Mouse (Mus musculus): Measurements from ENCODE around the gene Acod1. TPM values are rescaled to one million over a fixed set of nuclear protein-coding genes. Genes with fewer than 3 reads are reported as not detected.
A peak's percentile ranks its signal among the peaks of the same experiment; 100 is the strongest.

The Acod1 gene
- polyA plus RNA-seq, 1 experiment from 2014 or later = 0.11 TPM

- 3% methylated on average over 10 of the region's 10 CpGs for WGBS
- no peaks in the 10 kb centered on the region for H3K9me3 ChIP-seq (ENCODE audit: low read length)
- 0 out of 2 replicates have a peak, but pooled peaks cover 7% of the 10 kb centered on the region for H3K4me1 ChIP-seq (ENCODE audit: insufficient read depth, low read depth, low read length)
- H3K27me3 ChIP-seq (replicated peaks; ENCODE audit: insufficient read depth, low read length) = no peaks in the 10 kb centered on the region
- H3K36me3 ChIP-seq (ENCODE audit: insufficient read depth, low read length) = no peaks in the 10 kb centered on the region
- H3K4me2 ChIP-seq (replicated peaks; ENCODE audit: low read depth, low read length) = peak overlapping the region; percentile 82
- TF ChIP-seq CTCF (IDR thresholded peaks at IDR 0.05) = no peak
- TF ChIP-seq EP300 (IDR thresholded peaks at IDR 0.05) = no peak
- ATAC-seq (peak; percentile 23), DNase-seq (ENCODE audit: low spot score) (peak; percentile 79)
- H3K9ac ChIP-seq (replicated peaks; ENCODE audit: low read depth) = peak overlapping the region; percentile 62
- peak overlapping the region; percentile 88 for H3K27ac ChIP-seq (ENCODE audit: low read length)
- H3K4me3 ChIP-seq (ENCODE audit: low read depth, low read length) = peak overlapping the region; percentile 79
Observed at GRCm38 (mm10) chr14:103070790-103071189, 24.0 kb downstream of the Acod1 start.

GRCm38 (mm10) chr14:103071471-103071870 lies 24.7 kb downstream of the Acod1 start:
- 93% methylated on average over 12 of the region's 12 CpGs for WGBS
- 0 out of 2 replicates have a peak, but pooled peaks cover 7% of the 10 kb centered on the region for H3K4me1 ChIP-seq (ENCODE audit: insufficient read depth, low read depth, low read length)

DNA sequence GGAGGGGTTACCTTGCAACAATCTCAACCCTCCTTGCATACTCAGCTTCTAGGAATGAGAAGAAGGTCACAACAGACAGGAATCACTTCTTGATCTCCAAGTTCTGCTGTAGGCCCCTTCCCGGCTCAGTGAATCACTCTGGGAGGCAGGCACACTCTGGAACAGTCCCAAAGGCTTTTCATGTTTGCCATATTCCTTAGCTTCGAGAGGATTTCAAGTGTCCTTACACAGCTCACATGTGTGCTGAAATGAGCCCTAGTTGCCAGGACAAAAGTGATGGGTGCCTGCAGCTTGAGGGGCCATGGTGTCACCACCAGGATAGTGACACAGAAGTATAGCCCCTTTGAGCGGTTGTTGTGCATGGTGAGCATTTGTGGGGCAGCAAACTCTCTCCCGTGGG lies 26.0 kb downstream of the Acod1 start:
- Histone ChIP-seq H3K4me3 (ENCODE audit: low read depth, low read length) (no peak overlapping the region), H3K4me1 (ENCODE audit: insufficient read depth, low read depth, low read length) (0 out of 2 replicates have a peak, but pooled peaks cover 7% of the 10 kb centered on the region), H3K27me3 (replicated peaks; ENCODE audit: insufficient read depth, low read length) (no peaks in the 10 kb centered on the region), H3K9me3 (ENCODE audit: low read length) (no peaks in the 10 kb centered on the region), H3K4me2 (replicated peaks; ENCODE audit: low read depth, low read length) (no peak overlapping the region), H3K36me3 (ENCODE audit: insufficient read depth, low read length) (peaks cover 8% of the 10 kb centered on the region; the same call in 1 of the 2 replicates), H3K27ac (ENCODE audit: low read length) (no peak overlapping the region), H3K9ac (replicated peaks; ENCODE audit: low read depth) (no peak overlapping the region)
- no peak for TF ChIP-seq CTCF (IDR thresholded peaks at IDR 0.05)
- no peak for TF ChIP-seq EP300 (IDR thresholded peaks at IDR 0.05)
- 69% methylated on average over 4 of the region's 4 CpGs for WGBS
- ATAC-seq (no peak), DNase-seq (ENCODE audit: low spot score) (peak; percentile 74)

More at GRCm38 (mm10) chr14:103071471-103071870, 24.7 kb downstream of the Acod1 start:
- DNase-seq (ENCODE audit: low spot score) (no peak), ATAC-seq (no peak)
- Histone ChIP-seq H3K27ac (ENCODE audit: low read length) (no peak overlapping the region), H3K27me3 (replicated peaks; ENCODE audit: insufficient read depth, low read length) (no peaks in the 10 kb centered on the region), H3K36me3 (ENCODE audit: insufficient read depth, low read length) (peaks cover 5% of the 10 kb centered on the region; the same call in 1 of the 2 replicates), H3K4me3 (ENCODE audit: low read depth, low read length) (no peak overlapping the region), H3K4me2 (replicated peaks; ENCODE audit: low read depth, low read length) (no peak overlapping the region; the same call in 1 of the 2 replicates), H3K9me3 (ENCODE audit: low read length) (no peaks in the 10 kb centered on the region), H3K9ac (replicated peaks; ENCODE audit: low read depth) (no peak overlapping the region)
- no peak for TF ChIP-seq CTCF (IDR thresholded peaks at IDR 0.05)
- no peak for TF ChIP-seq EP300 (IDR thresholded peaks at IDR 0.05)

DNA sequence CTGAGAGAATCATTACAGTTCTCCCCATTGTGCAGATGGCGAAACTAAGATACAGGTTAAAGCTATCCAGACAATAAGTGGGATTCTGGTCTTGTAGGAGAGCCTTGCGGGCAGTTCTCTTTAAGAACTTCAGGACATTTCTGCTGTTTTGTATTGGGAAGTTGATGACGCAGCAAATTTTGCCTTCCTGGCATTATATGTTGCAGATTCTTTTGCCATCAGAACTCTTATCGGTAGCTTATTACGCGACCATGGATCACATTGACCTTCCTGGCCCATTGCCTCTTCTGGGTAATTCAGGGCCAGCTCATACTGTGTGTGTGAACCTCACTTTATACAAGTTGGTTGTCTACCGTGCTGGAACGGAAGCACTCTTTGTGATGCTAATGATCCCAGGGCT lies 27.0 kb downstream of the Acod1 start:
- no peak for DNase-seq (ENCODE audit: low spot score)
- TF ChIP-seq CTCF (IDR thresholded peaks at IDR 0.05) (no peak), EP300 (IDR thresholded peaks at IDR 0.05) (no peak)
- H3K4me3 ChIP-seq (ENCODE audit: low read depth, low read length) = no peak overlapping the region
- H3K27me3 ChIP-seq (replicated peaks; ENCODE audit: insufficient read depth, low read length) = no peaks in the 10 kb centered on the region
- no peak overlapping the region for H3K9ac ChIP-seq (replicated peaks; ENCODE audit: low read depth)
- no peak overlapping the region for H3K4me2 ChIP-seq (replicated peaks; ENCODE audit: low read depth, low read length)
- no peak for ATAC-seq
- no peak overlapping the region for H3K27ac ChIP-seq (ENCODE audit: low read length)
- no peaks in the 10 kb centered on the region for H3K9me3 ChIP-seq (ENCODE audit: low read length)
- WGBS = 96% methylated on average over 8 of the region's 8 CpGs
- H3K36me3 ChIP-seq (ENCODE audit: insufficient read depth, low read length) = peaks cover 8% of the 10 kb centered on the region; the same call in 1 of the 2 replicates
- 0 out of 2 replicates have a peak, but pooled peaks cover 7% of the 10 kb centered on the region for H3K4me1 ChIP-seq (ENCODE audit: insufficient read depth, low read depth, low read length)

GRCm38 (mm10) chr14:103075166-103075565 lies 28.4 kb downstream of the Acod1 start:
- Histone ChIP-seq H3K9ac (replicated peaks; ENCODE audit: low read depth) (no peak overlapping the region), H3K9me3 (ENCODE audit: low read length) (no peaks in the 10 kb centered on the region), H3K4me2 (replicated peaks; ENCODE audit: low read depth, low read length) (no peak overlapping the region), H3K27me3 (replicated peaks; ENCODE audit: insufficient read depth, low read length) (no peaks in the 10 kb centered on the region), H3K36me3 (ENCODE audit: insufficient read depth, low read length) (peaks cover 8% of the 10 kb centered on the region; the same call in 1 of the 2 replicates), H3K27ac (ENCODE audit: low read length) (no peak overlapping the region), H3K4me3 (ENCODE audit: low read depth, low read length) (no peak overlapping the region), H3K4me1 (ENCODE audit: insufficient read depth, low read depth, low read length) (0 out of 2 replicates have a peak, but pooled peaks cover 2% of the 10 kb centered on the region)
- DNase-seq (ENCODE audit: low spot score) (no peak), ATAC-seq (no peak)
- WGBS = 86% methylated on average over 7 of the region's 7 CpGs
- TF ChIP-seq EP300 (IDR thresholded peaks at IDR 0.05) = no peak
- TF ChIP-seq CTCF (IDR thresholded peaks at IDR 0.05) = no peak

DNA sequence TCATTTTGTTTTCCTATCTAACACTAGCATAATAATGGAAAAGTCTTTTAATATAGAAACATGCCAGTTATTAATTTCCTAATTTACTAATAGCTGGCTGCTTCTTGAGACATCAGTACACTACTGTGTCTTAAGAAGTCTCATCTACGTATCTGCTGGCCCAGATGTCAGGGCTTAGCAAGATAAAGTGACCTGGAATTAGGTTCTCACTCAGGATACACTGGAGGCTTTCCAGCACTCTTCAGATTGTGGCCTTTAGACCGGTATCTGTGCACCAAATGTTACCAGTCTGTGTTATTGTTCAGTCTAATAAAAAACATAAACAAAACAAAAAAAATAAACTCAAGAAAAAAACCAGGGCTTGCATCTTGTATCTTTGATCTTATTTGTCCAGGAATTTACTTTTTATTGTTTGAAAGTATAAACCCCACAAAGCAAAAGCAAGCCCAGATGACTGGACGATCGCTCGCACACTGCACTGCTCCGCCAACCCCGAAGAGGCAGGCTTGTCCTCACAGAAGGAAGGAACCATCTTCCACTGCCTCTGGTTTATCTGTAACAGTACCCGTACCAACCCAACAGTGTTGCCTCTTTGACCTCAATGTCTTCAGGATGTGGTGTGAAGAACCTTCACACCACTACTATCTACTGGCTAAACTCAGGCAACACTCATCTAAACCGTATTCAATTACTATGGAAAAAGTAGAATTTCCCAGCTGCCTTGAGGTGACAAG lies 30.7 kb downstream of the Acod1 start:
- no peaks in the 10 kb centered on the region for H3K9me3 ChIP-seq (ENCODE audit: low read length)
- no peak overlapping the region for H3K27ac ChIP-seq (ENCODE audit: low read length)
- no peak for ATAC-seq
- no peak overlapping the region for H3K9ac ChIP-seq (replicated peaks; ENCODE audit: low read depth)
- no peaks in the 10 kb centered on the region for H3K27me3 ChIP-seq (replicated peaks; ENCODE audit: insufficient read depth, low read length)
- TF ChIP-seq CTCF (IDR thresholded peaks at IDR 0.05) (no peak), EP300 (IDR thresholded peaks at IDR 0.05) (no peak)
- no peak overlapping the region for H3K4me3 ChIP-seq (ENCODE audit: low read depth, low read length)
- H3K36me3 ChIP-seq (ENCODE audit: insufficient read depth, low read length) = peaks cover 8% of the 10 kb centered on the region; the same call in 1 of the 2 replicates
- DNase-seq (ENCODE audit: low spot score) = no peak
- H3K4me2 ChIP-seq (replicated peaks; ENCODE audit: low read depth, low read length) = no peak overlapping the region
- no peaks in the 10 kb centered on the region for H3K4me1 ChIP-seq (ENCODE audit: insufficient read depth, low read depth, low read length)
- WGBS = 83% methylated on average over 9 of the region's 9 CpGs
